In genomic region chr12:3870859-3871462, GRCm38 (mm10) we compare ENCODE assay signal across 8 mouse cellular contexts.
DNase-seq lines count a peak whose midpoint lies in the region; ATAC-seq and TF ChIP-seq lines count a peak whose summit lies in the region.

No protein-coding gene starts in this region.

- TF ChIP-seq CTCF in olfactory bulb, adult 2 months (IDR thresholded peaks at IDR 0.05; ENCODE audit: insufficient read depth, low read depth, low read length), result no peak

- H3K36me3 ChIP-seq in heart, embryonic 10.5 days, result peaks cover 41% of the 10 kb centered on the region
- no peaks in the 10 kb centered on the region for H3K36me3 ChIP-seq in liver, embryonic 16.5 days (ENCODE audit: control insufficient read depth, insufficient read depth)

- H3K27me3 ChIP-seq in heart, embryonic 10.5 days (ENCODE audit: insufficient read depth, poor library complexity, severe bottlenecking), result no peaks in the 10 kb centered on the region
- H3K27me3 ChIP-seq in liver, embryonic 16.5 days (ENCODE audit: control insufficient read depth, insufficient read depth, low read depth, low read length), result no peaks in the 10 kb centered on the region

- intact Hi-C loops in heart, postnatal 25 days (cut with DNase I), result no loop called here
- intact Hi-C loops in heart, postnatal 10 days (cut with DNase I), result loop anchor here (2.0 to 5.0 kb wide), 2 partner anchors 14 to 64 kb away; partner anchors contain the start of gene Dnmt3a

- peak overlapping the region; percentile 86 for H3K27ac ChIP-seq in heart, embryonic 10.5 days
- H3K27ac ChIP-seq in brown adipose tissue, adult 24 weeks (replicated peaks; ENCODE audit: low read depth, low read length), result peak overlapping the region; percentile 19; the same call in 1 of the 2 replicates
- no peak overlapping the region for H3K27ac ChIP-seq in liver, embryonic 16.5 days (ENCODE audit: low read length)
- peak overlapping the region; percentile 43 for H3K27ac ChIP-seq in olfactory bulb, adult 2 months (ENCODE audit: insufficient read depth, low read depth, low read length)

- DNase-seq in heart, embryonic 10.5 days (ENCODE audit: low spot score), result peak; percentile 84
- no peak for DNase-seq in heart, postnatal 25 days (ENCODE audit: low spot score)
- DNase-seq in heart, postnatal 10 days, result peak; percentile 45 to 52
- DNase-seq in right cerebral cortex, postnatal 10 days (ENCODE audit: low spot score in 2 of 2), result no peak
- no peak for DNase-seq in frontal cortex, postnatal 36 days (ENCODE audit: low spot score in 2 of 2)

- H3K4me3 ChIP-seq in heart, embryonic 10.5 days, result peak overlapping the region; percentile 43
- H3K4me3 ChIP-seq in brown adipose tissue, adult 24 weeks (ENCODE audit: insufficient read depth, low read depth, low read length), result no peak overlapping the region
- no peak overlapping the region for H3K4me3 ChIP-seq in liver, embryonic 16.5 days (ENCODE audit: low read depth, low read length)
- H3K4me3 ChIP-seq in olfactory bulb, adult 2 months (ENCODE audit: insufficient read depth, low read depth, low read length), result no peak overlapping the region

- no peak for TF ChIP-seq POLR2A in olfactory bulb, adult 2 months (IDR thresholded peaks at IDR 0.05; ENCODE audit: insufficient read depth, low read depth, low read length)

- 15% methylated on average over 19 of the region's 19 CpGs for WGBS in heart, embryonic 10.5 days
- 9% methylated on average over 19 of the region's 19 CpGs for WGBS in liver, embryonic 16.5 days (ENCODE audit: insufficient replicate concordance)
- 13% methylated on average over 19 of the region's 19 CpGs for WGBS in olfactory bulb, adult 2 months

- peak overlapping the region; percentile 12 for H3K4me2 ChIP-seq in liver, embryonic 16.5 days (ENCODE audit: low read depth, low read length)

- ATAC-seq in liver, embryonic 16.5 days (ENCODE audit: low read depth), result peak; percentile 27; the same call in 1 of the 2 replicates

- H3K9ac ChIP-seq in liver, embryonic 16.5 days (ENCODE audit: low read depth, low read length), result no peak overlapping the region

- H3K9me3 ChIP-seq in heart, embryonic 10.5 days, result no peaks in the 10 kb centered on the region
- H3K9me3 ChIP-seq in liver, embryonic 16.5 days (replicated peaks; ENCODE audit: control insufficient read depth, low read length), result no peaks in the 10 kb centered on the region

- H3K4me1 ChIP-seq in heart, embryonic 10.5 days, result peaks cover 71% of the 10 kb centered on the region
- peaks cover 34% of the 10 kb centered on the region for H3K4me1 ChIP-seq in brown adipose tissue, adult 24 weeks (ENCODE audit: control insufficient read depth, insufficient read depth, insufficient read length, low read length)
- peaks cover 7% of the 10 kb centered on the region for H3K4me1 ChIP-seq in liver, embryonic 16.5 days (ENCODE audit: control insufficient read depth, low read depth, low read length)
- H3K4me1 ChIP-seq in olfactory bulb, adult 2 months (ENCODE audit: control insufficient read depth, insufficient read depth, low read length), result peaks cover 60% of the 10 kb centered on the region

Comparison
In these comparisons a context has a peak if more than half of its experiments do, and no peak if none do; other contexts are left out.
1. DNase-seq: peak in heart, embryonic 10.5 days (single experiment) and heart, postnatal 10 days (2 of 2); none in heart, postnatal 25 days (single experiment), right cerebral cortex, postnatal 10 days (0 of 2) and frontal cortex, postnatal 36 days (0 of 2).